Mouse (Mus musculus) left cerebral cortex, adult 8-10 months (tissue): ENCODE data around the gene Mvd. TPM values are rescaled to one million over a fixed set of nuclear protein-coding genes. Genes with fewer than 3 reads are reported as not detected.

Source experiments
- DNase-seq, 2 experiments: peaks; one replicate each; pipeline ENCODE4 v3.0.0; 2022; ENCODE audit warnings: low spot score in 2 of 2
- microRNA-seq, 2 experiments: library from miRNA; unstranded; fragments of <30 nt; microRNA quantifications; one replicate each; pipeline ENCODE4 v1.2.0; 2022
- total RNA-seq, 4 experiments: library from RNA; stranded (reverse); gene quantifications; 2 replicates each; pipeline ENCODE4 v1.2.4; 2022

Gene Mvd
- total RNA-seq, 4 experiments from 2014 or later: 22.5 to 32.0 (median 29.1) TPM

- DNase-seq: no peak
Measured at GRCm38 (mm10) chr8:122427607-122428006, 15.6 kb downstream of the Mvd start.

GRCm38 (mm10) chr8:122426145-122426544, 17.1 kb downstream of the Mvd start:
- no peak for DNase-seq

- DNase-seq: no peak
Measured at GRCm38 (mm10) chr8:122423659-122424058, 19.6 kb downstream of the Mvd start.

- no peak for DNase-seq
Measured at GRCm38 (mm10) chr8:122423217-122423616, 20.0 kb downstream of the Mvd start.

DNA sequence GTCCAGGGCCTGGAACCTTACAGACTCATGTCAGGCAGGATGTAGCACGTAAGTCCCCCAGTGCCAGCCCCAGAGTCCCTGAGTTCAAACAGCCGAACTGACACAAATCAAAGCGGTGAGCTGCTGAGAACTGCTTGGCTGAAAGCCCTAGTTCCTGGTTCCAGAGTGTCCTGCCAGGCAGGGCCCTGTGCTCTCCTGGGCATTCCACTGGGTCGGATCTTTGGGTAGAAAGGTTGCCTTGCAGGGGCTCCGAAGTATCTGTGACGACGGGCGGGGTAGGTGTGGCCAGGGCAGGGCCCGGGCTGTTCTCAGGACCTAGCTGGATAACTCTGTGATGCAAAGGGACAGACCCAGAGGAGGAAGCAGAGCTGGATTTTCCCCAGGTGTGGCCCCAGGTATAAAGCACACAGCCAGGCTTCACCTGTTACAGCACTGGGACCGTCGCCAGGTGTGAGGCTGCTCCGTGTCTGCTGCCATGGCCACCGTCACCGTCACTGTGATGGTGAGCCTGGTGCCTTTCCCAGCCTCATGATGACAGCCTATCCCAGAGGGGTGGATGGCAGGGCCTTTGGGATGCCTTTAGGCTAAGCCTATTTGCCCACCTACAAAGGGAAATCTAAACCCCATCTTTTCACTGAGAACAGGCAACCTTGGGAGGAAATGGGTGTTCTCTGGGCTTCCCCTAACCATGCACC, 21.7 kb downstream of the Mvd start, which contains the start of gene Il17c:
Gene Il17c, plus strand, starts transcription at position 645 of the 695 bp plus-strand sequence.
- DNase-seq: no peak

DNA sequence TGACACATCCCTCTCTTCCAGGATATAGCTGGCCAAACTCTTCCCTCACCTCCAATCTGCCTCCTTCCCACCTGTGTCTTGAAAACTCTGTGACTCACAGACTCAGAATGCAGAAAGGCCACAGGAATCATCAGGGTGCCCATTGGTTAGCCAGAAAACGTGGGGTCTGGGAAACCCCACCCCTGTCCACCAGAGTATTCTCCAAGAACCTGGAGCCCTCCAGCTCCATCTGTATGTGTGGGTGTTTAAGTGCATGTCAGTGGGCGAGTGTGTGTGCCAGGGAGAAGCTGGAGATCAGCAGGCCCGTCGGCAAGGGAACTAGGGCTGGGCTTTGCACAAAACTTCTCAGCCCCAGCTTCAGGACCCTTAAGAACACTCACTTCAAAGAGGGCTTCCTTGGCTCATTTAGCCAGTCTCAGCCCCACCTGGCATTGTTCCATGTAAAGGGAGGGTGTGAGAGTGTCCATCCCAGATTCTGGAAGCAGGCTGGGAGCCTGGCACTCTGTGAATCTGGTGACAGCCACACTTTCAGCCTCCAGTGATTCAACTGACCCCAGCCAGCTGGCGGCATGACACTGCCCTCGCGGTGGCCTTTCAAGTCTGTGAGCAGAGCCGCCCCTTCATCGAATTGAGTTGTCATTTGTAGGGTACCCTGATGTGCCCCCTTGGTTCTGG, 23.2 kb downstream of the Mvd start:
- DNase-seq: peak; percentile 25 to 70

- no peak for DNase-seq
Measured at GRCm38 (mm10) chr8:122415554-122415953, 27.7 kb downstream of the Mvd start.

DNA sequence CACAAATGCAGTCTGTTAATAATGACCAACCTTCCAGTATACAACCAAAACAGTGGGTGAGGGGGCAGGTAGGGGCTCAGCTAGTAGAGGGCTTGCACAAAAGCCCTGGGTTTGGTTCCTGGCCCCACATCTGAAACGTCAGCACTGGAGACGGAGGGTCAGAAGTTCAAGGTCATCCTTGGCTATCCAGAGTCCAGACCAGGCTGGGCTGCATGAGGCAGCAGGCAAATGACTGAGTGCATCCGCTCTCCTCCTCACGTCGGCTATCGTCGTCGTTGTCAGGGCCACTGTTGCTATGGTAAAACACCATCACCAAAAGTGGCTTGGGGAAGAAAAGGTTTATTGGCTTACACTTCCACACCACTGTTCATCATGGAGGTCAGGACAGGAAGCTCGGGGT, 28.9 kb downstream of the Mvd start:
- DNase-seq: no peak

DNA sequence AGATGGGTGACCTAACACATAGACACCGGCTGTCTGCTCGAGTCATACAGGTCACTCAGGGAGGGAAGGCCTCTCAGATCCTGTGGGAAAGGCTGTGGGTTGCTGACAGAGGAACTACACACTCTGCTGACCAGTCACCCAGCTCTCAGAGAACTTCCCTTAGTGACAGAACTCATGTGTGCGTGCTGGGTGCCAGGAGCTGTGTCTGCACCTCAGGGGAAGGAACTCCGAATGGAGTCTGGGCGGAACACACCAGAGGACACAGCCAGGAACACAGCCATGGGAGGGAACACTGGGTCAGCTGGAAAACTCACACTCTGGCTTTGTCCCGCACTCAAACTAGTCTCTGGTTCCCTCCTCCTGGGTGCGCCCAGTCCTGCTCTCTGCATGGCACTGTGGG, 35.5 kb downstream of the Mvd start:
- DNase-seq: no peak

DNA sequence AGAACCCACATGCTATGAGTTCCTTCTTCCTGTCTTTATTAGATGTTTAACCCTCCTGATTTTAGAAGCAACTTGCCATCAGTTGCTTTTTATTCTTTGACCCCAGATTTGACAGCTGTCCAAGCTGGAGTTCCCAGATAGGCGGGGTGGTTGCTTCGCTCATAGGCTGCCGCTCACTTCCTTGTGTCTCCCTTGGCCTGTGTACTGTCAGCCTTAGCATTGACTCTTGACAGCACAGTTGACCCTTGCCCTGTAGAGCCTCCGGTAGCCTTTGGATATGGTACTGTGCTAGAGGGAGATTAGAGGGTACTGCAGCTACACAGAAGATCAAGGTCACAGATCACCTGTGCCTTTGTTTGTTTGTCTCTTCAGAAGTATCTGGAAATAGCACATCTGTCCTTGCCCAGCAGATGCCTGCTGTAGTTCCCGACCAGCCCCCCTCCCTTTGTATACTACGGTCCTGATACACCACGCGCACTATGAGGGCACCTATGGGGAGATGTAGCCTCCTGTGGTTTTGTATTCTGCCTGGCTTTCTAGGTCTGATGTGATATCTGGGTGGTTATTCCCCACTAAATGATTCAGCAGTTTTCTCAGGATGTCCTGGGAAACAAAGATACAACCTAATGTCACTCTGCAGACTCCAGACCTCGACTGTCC, 37.9 kb downstream of the Mvd start:
- DNase-seq: no peak

GRCm38 (mm10) chr8:122398186-122398585, 45.0 kb downstream of the Mvd start:
- DNase-seq: no peak

- no peak for DNase-seq
Measured at GRCm38 (mm10) chr8:122395291-122395690, 47.9 kb downstream of the Mvd start.

GRCm38 (mm10) chr8:122393717-122394116, 49.5 kb downstream of the Mvd start:
- no peak for DNase-seq

GRCm38 (mm10) chr8:122390758-122391157, 52.5 kb downstream of the Mvd start:
- DNase-seq: no peak

- no peak for DNase-seq
Measured at GRCm38 (mm10) chr8:122389357-122389756, 53.9 kb downstream of the Mvd start.

Small RNA genes lying within 50 kb of the gene (microRNA-seq; reads per million reads assigned to microRNA genes)
- gene Gm24366: 0 reads per million in 2 experiments

Other genes with a start within 250 kb of the Mvd start
- gene Zfpm1, start 161.3 kb downstream of the Mvd start, total RNA-seq: 10 to 100 TPM; 38.9 to 50.1 (median 44.4) TPM
- 10 to 100 TPM in 3 of 4 experiments, 1 to 10 TPM in 1; 8.6 to 11.3 (median 10.8) TPM for gene Trhr2, start 82.7 kb downstream of the Mvd start, total RNA-seq
- gene Zc3h18, start 66.8 kb downstream of the Mvd start, total RNA-seq: 10 to 100 TPM; 38.8 to 41.1 (median 40.4) TPM
- gene Il17c, start 21.4 kb downstream of the Mvd start, total RNA-seq: not detected
- 10 to 100 TPM in 3 of 4 experiments, 1 to 10 TPM in 1; 9.7 to 38.7 (median 16.8) TPM for gene Cyba, start 10.5 kb downstream of the Mvd start, total RNA-seq
- gene Snai3, start 17.3 kb upstream of the Mvd start, total RNA-seq: under 1 TPM; 0.59 to 0.80 (median 0.75) TPM
- gene Rnf166, start 32.6 kb upstream of the Mvd start, total RNA-seq: 10 to 100 TPM; 33.2 to 39.7 (median 37.7) TPM
- gene Ctu2, start 32.7 kb upstream of the Mvd start, total RNA-seq: 10 to 100 TPM; 21.3 to 27.5 (median 22.6) TPM
- gene Piezo1, start 107.9 kb upstream of the Mvd start, total RNA-seq: 1 to 10 TPM; 5.6 to 6.7 (median 6.1) TPM
- 1 to 10 TPM; 4.1 to 5.0 (median 4.4) TPM for gene Cdt1, start 124.6 kb upstream of the Mvd start, total RNA-seq
- gene Aprt, start 133.5 kb upstream of the Mvd start, total RNA-seq: 10 to 100 TPM; 52.8 to 60.2 (median 57.6) TPM
- 10 to 100 TPM in 3 of 4 experiments, 1 to 10 TPM in 1; 9.3 to 11.5 (median 10.9) TPM for gene Galns, start 168.0 kb upstream of the Mvd start, total RNA-seq
- 10 to 100 TPM; 73.8 to 84.5 (median 76.0) TPM for gene Trappc2l, start 168.2 kb upstream of the Mvd start, total RNA-seq
- not detected for gene Pabpn1l, start 179.3 kb upstream of the Mvd start, total RNA-seq